Mouse (Mus musculus) forebrain, postnatal 0 days (tissue): ENCODE data around the gene Mgat1. TPM values are rescaled to one million over a fixed set of nuclear protein-coding genes. Genes with fewer than 3 reads are reported as not detected.

ENCODE experiments used
- ATAC-seq: fragments of 200-750 bp; cut with Nextera tagmentation; 2 replicates; pipeline ENCODE4 v1.8.0; 2017; ENCODE audit warnings: mild to moderate bottlenecking, moderate library complexity
- DNase-seq: peaks from one replicate; pipeline ENCODE4 v3.0.0-alpha.2; 2015
- H3K27ac ChIP-seq: fragments of 300-500 bp; sonication (generic); 2 replicates; pipeline ENCODE4 v1.5.1; 2014; ENCODE audit warnings: low read depth, mild to moderate bottlenecking, antibody characterized with exemption, low read length, moderate library complexity, mixed read lengths
- H3K27me3 ChIP-seq: fragments of 300-500 bp; sonication (generic); 2 replicates; pipeline ENCODE4 v1.6.1; 2014; ENCODE audit warnings: mild to moderate bottlenecking, low read length, mixed read lengths; ENCODE audit not compliant: insufficient read depth
- H3K36me3 ChIP-seq: fragments of 300-500 bp; sonication (generic); 2 replicates; pipeline ENCODE4 v1.6.1; 2014; ENCODE audit warnings: mild to moderate bottlenecking, moderate library complexity; ENCODE audit not compliant: insufficient read depth
- H3K4me1 ChIP-seq: fragments of 300-500 bp; sonication (generic); 2 replicates; pipeline ENCODE4 v1.6.1; 2014; ENCODE audit warnings: antibody characterized with exemption; ENCODE audit not compliant: insufficient read depth
- H3K4me2 ChIP-seq: fragments of 300-500 bp; sonication (generic); 2 replicates; pipeline ENCODE4 v1.6.1; 2014; ENCODE audit warnings: low read depth, mild to moderate bottlenecking, moderate library complexity
- H3K4me3 ChIP-seq: fragments of 300-500 bp; sonication (generic); 2 replicates; pipeline ENCODE4 v1.5.1; 2014; ENCODE audit warnings: low read depth, low read length, mixed read lengths
- H3K9ac ChIP-seq: fragments of 300-500 bp; sonication (generic); 2 replicates; pipeline ENCODE4 v1.6.1; 2014; ENCODE audit warnings: mild to moderate bottlenecking
- H3K9me3 ChIP-seq: fragments of 300-500 bp; sonication (generic); 2 replicates; pipeline ENCODE4 v1.6.1; 2016; ENCODE audit warnings: low read length
- CTCF ChIP-seq: sonication (generic); IDR thresholded peaks from 2 replicates; pipeline ENCODE4 v1.5.1; 2016; ENCODE audit warnings: antibody characterized with exemption, control low read depth, low read depth
- WGBS: fragments of 180-500 bp; shearing (Covaris S2); extraction: QIAGEN DNeasy Blood & Tissue Kit; methylation state at CpG from one replicate; pipeline ENCODE4 v1.1.7; 2014; 5-methylcytosine and 5-hydroxymethylcytosine counted together
- polyA plus RNA-seq: library from polyadenylated mRNA; unstranded; fragments of >200 nt; fragmentation: Nextera tagmentation; extraction: Ambion mirVana; gene quantifications from 2 replicates; pipeline ENCODE4 v1.2.1, GENCODE M21; 2015
- total RNA-seq: library from RNA; depleted of rRNA; stranded (reverse); fragments of >200 nt; gene quantifications from 2 replicates; pipeline ENCODE4 v1.2.3, GENCODE M21; 2014

The Mgat1 gene
- total and polyA plus RNA-seq, 2 experiments from 2014 or later = 28.1 to 75.7 TPM

GRCm38 (mm10) chr11:49224455-49224854 is 19.5 kb upstream of the Mgat1 start:
- ATAC-seq (no peak), DNase-seq (no peak)
- no peak overlapping the region for H3K4me3 ChIP-seq
- WGBS = 79% methylated on average over 1 of the region's 1 CpGs
- H3K9ac ChIP-seq = no peak overlapping the region
- no peak overlapping the region for H3K4me2 ChIP-seq
- no peaks in the 10 kb centered on the region for H3K27me3 ChIP-seq
- no peaks in the 10 kb centered on the region for H3K4me1 ChIP-seq
- no peaks in the 10 kb centered on the region for H3K9me3 ChIP-seq
- TF ChIP-seq CTCF = no peak
- H3K27ac ChIP-seq = no peak overlapping the region
- no peaks in the 10 kb centered on the region for H3K36me3 ChIP-seq

GRCm38 (mm10) chr11:49232781-49233180 is 11.2 kb upstream of the Mgat1 start:
- H3K36me3 ChIP-seq = no peaks in the 10 kb centered on the region
- H3K4me2 ChIP-seq = no peak overlapping the region
- no peak overlapping the region for H3K9ac ChIP-seq
- no peak overlapping the region for H3K27ac ChIP-seq
- no peak overlapping the region for H3K4me3 ChIP-seq
- ATAC-seq = no peak
- TF ChIP-seq CTCF = no peak
- DNase-seq = no peak
- H3K27me3 ChIP-seq = no peaks in the 10 kb centered on the region
- no peaks in the 10 kb centered on the region for H3K4me1 ChIP-seq
- no peaks in the 10 kb centered on the region for H3K9me3 ChIP-seq
- WGBS = 65% methylated on average over 3 of the region's 3 CpGs

GRCm38 (mm10) chr11:49235459-49236207 is 8.4 kb upstream of the Mgat1 start:
- Histone ChIP-seq H3K9me3 (no peaks in the 10 kb centered on the region), H3K4me3 (no peak overlapping the region), H3K27ac (no peak overlapping the region), H3K36me3 (no peaks in the 10 kb centered on the region), H3K9ac (no peak overlapping the region), H3K4me1 (no peaks in the 10 kb centered on the region), H3K4me2 (no peak overlapping the region), H3K27me3 (no peaks in the 10 kb centered on the region)
- no peak for TF ChIP-seq CTCF
- WGBS = 57% methylated on average over 3 of the region's 3 CpGs
- DNase-seq (no peak), ATAC-seq (no peak)

GRCm38 (mm10) chr11:49236891-49237290 is 7.1 kb upstream of the Mgat1 start:
- TF ChIP-seq CTCF = no peak
- H3K4me3 ChIP-seq = no peak overlapping the region
- no peak overlapping the region for H3K4me2 ChIP-seq
- no peak overlapping the region for H3K27ac ChIP-seq
- H3K4me1 ChIP-seq = no peaks in the 10 kb centered on the region
- H3K9ac ChIP-seq = no peak overlapping the region
- WGBS = 72% methylated on average over 1 of the region's 1 CpGs
- no peak for DNase-seq
- no peaks in the 10 kb centered on the region for H3K27me3 ChIP-seq
- H3K9me3 ChIP-seq = no peaks in the 10 kb centered on the region
- H3K36me3 ChIP-seq = no peaks in the 10 kb centered on the region
- no peak for ATAC-seq

GRCm38 (mm10) chr11:49237532-49237931 is 6.5 kb upstream of the Mgat1 start:
- Histone ChIP-seq H3K9me3 (no peaks in the 10 kb centered on the region), H3K4me1 (no peaks in the 10 kb centered on the region), H3K4me2 (no peak overlapping the region), H3K27ac (no peak overlapping the region), H3K9ac (no peak overlapping the region), H3K36me3 (no peaks in the 10 kb centered on the region), H3K4me3 (no peak overlapping the region), H3K27me3 (no peaks in the 10 kb centered on the region)
- no peak for TF ChIP-seq CTCF
- DNase-seq (no peak), ATAC-seq (no peak)
- WGBS = 77% methylated on average over 2 of the region's 2 CpGs

- Histone ChIP-seq H3K4me3 (no peak overlapping the region), H3K36me3 (no peaks in the 10 kb centered on the region), H3K4me2 (no peak overlapping the region), H3K27ac (no peak overlapping the region), H3K9ac (no peak overlapping the region), H3K27me3 (no peaks in the 10 kb centered on the region), H3K9me3 (no peaks in the 10 kb centered on the region), H3K4me1 (peaks cover 8% of the 10 kb centered on the region; the same call in 1 of the 2 replicates)
- ATAC-seq = no peak
- TF ChIP-seq CTCF = no peak
- no peak for DNase-seq
- 96% methylated on average over 1 of the region's 1 CpGs for WGBS
Measured at GRCm38 (mm10) chr11:49240310-49240709, 3.7 kb upstream of the Mgat1 start.

- TF ChIP-seq CTCF = no peak
- H3K27ac ChIP-seq = no peak overlapping the region
- no peak overlapping the region for H3K9ac ChIP-seq
- 88% methylated on average over 4 of the region's 4 CpGs for WGBS
- H3K4me3 ChIP-seq = no peak overlapping the region
- DNase-seq (no peak), ATAC-seq (no peak)
- H3K27me3 ChIP-seq = no peaks in the 10 kb centered on the region
- H3K4me2 ChIP-seq = no peak overlapping the region
- H3K4me1 ChIP-seq = peaks cover 13% of the 10 kb centered on the region
- H3K9me3 ChIP-seq = no peaks in the 10 kb centered on the region
- H3K36me3 ChIP-seq = no peaks in the 10 kb centered on the region
Measured at GRCm38 (mm10) chr11:49240874-49241273, 3.1 kb upstream of the Mgat1 start.
